Mouse (Mus musculus): ENCODE results near the gene Dock8. TPM values are rescaled to one million over a fixed set of nuclear protein-coding genes. Genes with fewer than 3 reads are reported as not detected.

The Dock8 gene
- total and polyA plus RNA-seq, 3 experiments: 9.8 to 37.5 (median 22.4) TPM

DNA sequence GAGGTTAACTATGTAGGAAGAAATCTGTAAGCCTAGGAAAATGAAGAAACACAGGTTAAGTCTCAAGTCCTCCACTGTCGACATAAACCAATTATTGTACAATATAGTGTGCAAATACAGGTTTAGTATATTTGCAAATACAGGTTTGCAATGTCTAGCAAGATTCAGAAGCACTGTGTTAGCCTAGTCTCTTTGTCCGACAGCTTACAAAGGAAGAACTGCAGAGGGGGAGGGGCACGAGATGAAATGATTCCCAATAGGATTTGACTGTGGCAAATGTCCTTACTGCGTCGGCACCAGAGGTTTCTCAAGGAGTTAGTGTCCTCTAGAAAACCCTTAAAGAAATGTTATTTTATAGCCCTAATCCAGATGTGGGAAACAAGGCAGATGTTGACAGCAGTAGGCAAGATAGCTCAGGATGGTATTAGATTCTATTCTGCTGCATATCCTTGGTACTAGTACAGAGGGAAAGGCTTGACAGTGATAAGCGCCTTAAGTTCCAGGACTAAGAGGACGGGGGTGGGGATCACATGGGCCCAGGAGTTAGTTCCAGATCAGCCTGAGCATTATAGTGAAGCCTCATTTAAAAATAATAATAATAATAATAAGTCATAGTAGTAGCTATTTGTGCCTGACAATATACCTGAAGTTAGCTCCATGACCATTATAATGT is 155.3 kb downstream of the Dock8 start:
- no peaks in the 10 kb centered on the region for H3K27me3 ChIP-seq (replicated peaks)
- H3K4me2 ChIP-seq (ENCODE audit: insufficient read depth, low read depth, poor library complexity, severe bottlenecking): no peak overlapping the region
- H3K4me1 ChIP-seq (ENCODE audit: control insufficient read depth in 1 of 2, insufficient read depth in 2 of 2): no peaks in the 10 kb centered on the region
- in situ Hi-C loops (cut with MboI; ENCODE audit: low pct_ligation_motif_present, low pct_unique_long_range_greater_than_20kb, low sequenced_read_pairs) (no loop called here), dilution Hi-C loops (cut with MboI; ENCODE audit: extremely low pct_ligation_motif_present, extremely low pct_unique_long_range_greater_than_20kb, low sequenced_read_pairs) (no loop called here)
- TF ChIP-seq MAX (IDR thresholded peaks at IDR 0.05; ENCODE audit: low read length) (no peak), MEF2A (IDR thresholded peaks at IDR 0.05; ENCODE audit: borderline replicate concordance, low read depth, low read length) (no peak), GABPA (IDR thresholded peaks at IDR 0.05; ENCODE audit: insufficient replicate concordance, low read depth, low read length) (no peak), ZNF384 (IDR thresholded peaks at IDR 0.05; ENCODE audit: low read depth, low read length) (no peak)
- no peak overlapping the region for H3K27ac ChIP-seq (ENCODE audit: insufficient read depth, low read depth)
- H3K79me2 ChIP-seq (replicated peaks; ENCODE audit: control insufficient read depth, extremely low read depth, insufficient read depth, poor library complexity, severe bottlenecking): no peaks in the 10 kb centered on the region
- H3K9me3 ChIP-seq (replicated peaks; ENCODE audit: low read length): no peaks in the 10 kb centered on the region
- no peak overlapping the region for H3K4me3 ChIP-seq (replicated peaks in 1 of 3; ENCODE audit: low read depth in 2 of 3, low read length in 2 of 3, poor library complexity in 1 of 3)
- H3K9ac ChIP-seq (ENCODE audit: insufficient read depth, low read depth): no peak overlapping the region
- peaks cover 72 to 86% of the 10 kb centered on the region in 2 experiments for H3K36me3 ChIP-seq (replicated peaks in 1 of 2; ENCODE audit: control insufficient read depth in 1 of 2, insufficient read depth in 1 of 2, low read length in 1 of 2)
- no peak for DNase-seq (ENCODE audit: extremely low read depth)

DNA sequence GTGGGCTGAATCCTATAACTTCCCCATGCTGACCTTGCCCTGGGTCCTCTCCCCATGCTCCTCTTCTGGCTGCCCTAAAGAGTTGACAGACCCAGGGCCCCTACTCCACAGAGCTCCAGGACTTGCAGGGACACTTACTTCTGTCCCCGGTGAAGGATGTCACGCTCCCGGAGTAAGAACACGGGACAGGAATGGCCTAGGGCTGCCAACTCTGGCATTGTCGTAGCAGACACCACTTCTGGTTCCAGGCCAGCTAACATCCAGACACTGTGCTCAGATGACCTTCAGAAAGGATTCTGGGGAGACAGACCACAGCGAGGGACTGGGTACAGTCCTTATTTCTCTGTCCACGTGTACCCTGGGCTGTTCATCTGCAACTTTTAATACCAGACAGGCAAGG is 155.9 kb downstream of the Dock8 start:
- H3K27me3 ChIP-seq (replicated peaks): no peaks in the 10 kb centered on the region
- H3K4me1 ChIP-seq (ENCODE audit: control insufficient read depth in 1 of 2, insufficient read depth in 2 of 2): no peaks in the 10 kb centered on the region
- no peaks in the 10 kb centered on the region for H3K9me3 ChIP-seq (replicated peaks; ENCODE audit: low read length)
- H3K9ac ChIP-seq (ENCODE audit: insufficient read depth, low read depth): no peak overlapping the region
- in situ Hi-C loops (cut with MboI; ENCODE audit: low pct_ligation_motif_present, low pct_unique_long_range_greater_than_20kb, low sequenced_read_pairs) (no loop called here), dilution Hi-C loops (cut with MboI; ENCODE audit: extremely low pct_ligation_motif_present, extremely low pct_unique_long_range_greater_than_20kb, low sequenced_read_pairs) (no loop called here)
- no peak overlapping the region for H3K4me2 ChIP-seq (ENCODE audit: insufficient read depth, low read depth, poor library complexity, severe bottlenecking)
- H3K27ac ChIP-seq (ENCODE audit: insufficient read depth, low read depth): no peak overlapping the region
- TF ChIP-seq ZNF384 (IDR thresholded peaks at IDR 0.05; ENCODE audit: low read depth, low read length): no peak
- no peak for TF ChIP-seq SMC3 (IDR thresholded peaks at IDR 0.05; ENCODE audit: low read depth, low read length)
- no peak for TF ChIP-seq E2F4 (IDR thresholded peaks at IDR 0.05; ENCODE audit: insufficient replicate concordance, low read depth, low read length)
- TF ChIP-seq RAD21 (IDR thresholded peaks at IDR 0.05; ENCODE audit: low read depth, low read length): no peak
- no peak for DNase-seq (ENCODE audit: extremely low read depth)
- no peaks in the 10 kb centered on the region for H3K79me2 ChIP-seq (replicated peaks; ENCODE audit: control insufficient read depth, extremely low read depth, insufficient read depth, poor library complexity, severe bottlenecking)
- H3K36me3 ChIP-seq (replicated peaks in 1 of 2; ENCODE audit: control insufficient read depth in 1 of 2, insufficient read depth in 1 of 2, low read length in 1 of 2): peaks cover 69 to 85% of the 10 kb centered on the region in 2 experiments
- H3K4me3 ChIP-seq (replicated peaks in 1 of 3; ENCODE audit: low read depth in 2 of 3, low read length in 2 of 3, poor library complexity in 1 of 3): no peak overlapping the region

DNA sequence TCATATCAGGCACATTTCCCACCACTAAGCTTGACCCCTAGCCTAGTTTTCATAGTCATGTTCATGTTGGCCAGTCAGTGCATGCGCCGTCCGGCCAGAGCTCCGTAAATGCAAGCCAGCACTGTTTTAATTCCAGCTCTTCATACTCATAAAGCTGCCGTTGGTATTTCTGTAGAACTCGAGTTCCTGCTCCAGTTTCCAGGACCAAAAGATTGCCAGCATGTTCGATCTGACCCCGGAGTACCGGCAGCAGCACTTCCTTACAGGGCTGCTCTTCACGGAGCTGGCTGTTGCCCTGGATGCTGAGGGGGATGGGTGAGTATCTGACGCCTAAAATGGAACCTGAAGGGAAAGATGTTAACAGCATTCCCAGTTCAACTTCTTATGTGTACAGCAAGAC is 156.4 kb downstream of the Dock8 start:
- in situ Hi-C loops (cut with MboI; ENCODE audit: low pct_ligation_motif_present, low pct_unique_long_range_greater_than_20kb, low sequenced_read_pairs): no loop called here

More for the DNA sequence above, 156.4 kb downstream of the Dock8 start:
- H3K4me1 ChIP-seq (ENCODE audit: control insufficient read depth in 1 of 2, insufficient read depth in 2 of 2): no peaks in the 10 kb centered on the region
- peaks cover 66 to 81% of the 10 kb centered on the region in 2 experiments for H3K36me3 ChIP-seq (replicated peaks in 1 of 2; ENCODE audit: control insufficient read depth in 1 of 2, insufficient read depth in 1 of 2, low read length in 1 of 2)
- H3K9me3 ChIP-seq (replicated peaks; ENCODE audit: low read length): no peaks in the 10 kb centered on the region
- no peak overlapping the region for H3K4me2 ChIP-seq (ENCODE audit: insufficient read depth, low read depth, poor library complexity, severe bottlenecking)
- no peaks in the 10 kb centered on the region for H3K27me3 ChIP-seq (replicated peaks)
- H3K27ac ChIP-seq (ENCODE audit: insufficient read depth, low read depth): no peak overlapping the region
- no peak overlapping the region for H3K9ac ChIP-seq (ENCODE audit: insufficient read depth, low read depth)
- H3K4me3 ChIP-seq (replicated peaks in 1 of 3; ENCODE audit: low read depth in 2 of 3, low read length in 2 of 3, poor library complexity in 1 of 3): no peak overlapping the region
- DNase-seq (ENCODE audit: extremely low read depth): no peak
- no peak for TF ChIP-seq MAZ (IDR thresholded peaks at IDR 0.05; ENCODE audit: low read depth, low read length)
- no peak for TF ChIP-seq MYC (IDR thresholded peaks at IDR 0.05; ENCODE audit: low read depth, low read length)
- no peak for TF ChIP-seq NELFE (IDR thresholded peaks at IDR 0.05; ENCODE audit: low read depth, low read length)
- TF ChIP-seq IRF4 (IDR thresholded peaks at IDR 0.05; ENCODE audit: low read depth, low read length): no peak
- no peak for TF ChIP-seq E2F4 (IDR thresholded peaks at IDR 0.05; ENCODE audit: insufficient replicate concordance, low read depth, low read length)
- no peak for TF ChIP-seq ZC3H11A (IDR thresholded peaks at IDR 0.05; ENCODE audit: low read depth, low read length)
- no peak for TF ChIP-seq MAFK (IDR thresholded peaks at IDR 0.05; ENCODE audit: insufficient replicate concordance, low read length)
- no peak for TF ChIP-seq PAX5 (IDR thresholded peaks at IDR 0.05; ENCODE audit: low read length)
- TF ChIP-seq RCOR1 (conservative IDR thresholded peaks at IDR 0.05; ENCODE audit: low read depth, low read length): no peak
- TF ChIP-seq POLR2AphosphoS2 (IDR thresholded peaks at IDR 0.05; ENCODE audit: low read depth, low read length): no peak
- TF ChIP-seq JUND (conservative IDR thresholded peaks at IDR 0.05; ENCODE audit: low read depth, low read length): no peak
- no peak for TF ChIP-seq GABPA (IDR thresholded peaks at IDR 0.05; ENCODE audit: insufficient replicate concordance, low read depth, low read length)
- no peak for TF ChIP-seq HCFC1 (IDR thresholded peaks at IDR 0.05; ENCODE audit: low read depth, low read length)
- TF ChIP-seq NRF1 (IDR thresholded peaks at IDR 0.05; ENCODE audit: low read depth, low read length): no peak
- TF ChIP-seq UBTF (IDR thresholded peaks at IDR 0.05; ENCODE audit: low read depth, low read length): no peak
- no peak for TF ChIP-seq USF1 (IDR thresholded peaks at IDR 0.05; ENCODE audit: low read depth, low read length)
- no peak for TF ChIP-seq ETS1 (conservative IDR thresholded peaks at IDR 0.05; ENCODE audit: low read depth, low read length)
- TF ChIP-seq KAT2A (IDR thresholded peaks at IDR 0.05; ENCODE audit: insufficient replicate concordance, low read length): no peak
- TF ChIP-seq EP300 (IDR thresholded peaks at IDR 0.05; ENCODE audit: low read length): no peak
- TF ChIP-seq ZKSCAN1 (IDR thresholded peaks at IDR 0.05; ENCODE audit: borderline replicate concordance, low read depth, low read length): no peak
- dilution Hi-C loops (cut with MboI; ENCODE audit: extremely low pct_ligation_motif_present, extremely low pct_unique_long_range_greater_than_20kb, low sequenced_read_pairs): no loop called here
- H3K79me2 ChIP-seq (replicated peaks; ENCODE audit: control insufficient read depth, extremely low read depth, insufficient read depth, poor library complexity, severe bottlenecking): no peaks in the 10 kb centered on the region
